Mouse (Mus musculus) lung, embryonic 15.5 days (tissue): Measurements from ENCODE around the gene Cdh23. TPM values are rescaled to one million over a fixed set of nuclear protein-coding genes. Genes with fewer than 3 reads are reported as not detected.

Experiments used
- ATAC-seq: fragments of 200-750 bp; cut with Nextera tagmentation; 2 replicates; pipeline ENCODE4 v1.8.0; 2017; ENCODE audit warnings: moderate number of reproducible peaks, borderline replicate concordance; ENCODE audit not compliant: low FRiP score, low TSS enrichment; ENCODE audit errors: extremely low read depth
- H3K27ac ChIP-seq: fragments of 300-500 bp; sonication (generic); 2 replicates; pipeline ENCODE4 v1.5.1; 2015; ENCODE audit warnings: moderate library complexity, mild to moderate bottlenecking, inconsistent platforms
- H3K27me3 ChIP-seq: fragments of 300-500 bp; sonication (generic); 2 replicates; pipeline ENCODE4 v1.6.1; 2015; ENCODE audit warnings: inconsistent platforms
- H3K36me3 ChIP-seq: fragments of 300-500 bp; sonication (generic); 2 replicates; pipeline ENCODE4 v1.6.1; 2015; ENCODE audit warnings: inconsistent platforms
- H3K4me1 ChIP-seq: fragments of 300-500 bp; sonication (generic); 2 replicates; pipeline ENCODE4 v1.6.1; 2015; ENCODE audit warnings: inconsistent platforms
- H3K4me2 ChIP-seq: fragments of 300-500 bp; sonication (generic); 2 replicates; pipeline ENCODE4 v1.6.1; 2015; ENCODE audit warnings: inconsistent platforms, mild to moderate bottlenecking, moderate library complexity
- H3K4me3 ChIP-seq: fragments of 300-500 bp; sonication (generic); 2 replicates; pipeline ENCODE4 v1.5.1; 2015; ENCODE audit warnings: mild to moderate bottlenecking, inconsistent platforms
- H3K9ac ChIP-seq: fragments of 300-500 bp; sonication (generic); 2 replicates; pipeline ENCODE4 v1.6.1; 2015; ENCODE audit warnings: inconsistent platforms
- H3K9me3 ChIP-seq: fragments of 300-500 bp; sonication (generic); 2 replicates; pipeline ENCODE4 v1.6.1; 2016; ENCODE audit warnings: inconsistent platforms
- WGBS: fragments of 180-500 bp; shearing (Covaris S2); methylation state at CpG from one replicate; pipeline ENCODE4 v1.1.7; 2015; 5-methylcytosine and 5-hydroxymethylcytosine counted together
- polyA plus RNA-seq: library from polyadenylated mRNA; unstranded; fragments of >200 nt; fragmentation: Nextera tagmentation; extraction: Ambion mirVana; gene quantifications from 2 replicates; pipeline ENCODE4 v1.2.1, GENCODE M21; 2015

Gene Cdh23
- polyA plus RNA-seq, 1 experiment from 2014 or later, result 0.69 TPM

DNA sequence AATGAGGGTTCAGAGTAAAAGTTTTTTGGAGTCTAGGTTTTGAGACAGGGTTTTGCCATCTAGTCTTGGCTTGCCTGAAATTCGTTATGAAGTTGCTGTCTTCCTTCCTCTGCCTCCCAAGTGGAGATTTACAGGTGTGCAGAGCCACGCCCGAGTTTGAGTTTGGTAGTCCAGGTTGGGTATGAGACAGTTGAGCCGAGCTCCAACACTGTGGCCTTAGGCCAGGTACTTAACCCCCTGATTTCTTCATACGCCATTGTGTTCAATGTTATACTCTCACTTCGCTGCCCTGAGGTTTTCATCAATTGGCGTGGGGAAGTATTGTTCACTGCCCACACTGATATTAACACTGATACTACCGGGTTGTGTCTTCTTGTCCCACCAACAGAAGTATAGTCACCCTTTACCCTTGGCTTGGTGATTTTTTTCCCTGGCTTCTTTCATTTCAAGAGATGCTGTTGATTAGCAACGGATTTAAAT is 414.7 kb downstream of the Cdh23 start:
- 83% methylated on average over 9 of the region's 9 CpGs for WGBS
- peaks cover 57% of the 10 kb centered on the region for H3K4me1 ChIP-seq

DNA sequence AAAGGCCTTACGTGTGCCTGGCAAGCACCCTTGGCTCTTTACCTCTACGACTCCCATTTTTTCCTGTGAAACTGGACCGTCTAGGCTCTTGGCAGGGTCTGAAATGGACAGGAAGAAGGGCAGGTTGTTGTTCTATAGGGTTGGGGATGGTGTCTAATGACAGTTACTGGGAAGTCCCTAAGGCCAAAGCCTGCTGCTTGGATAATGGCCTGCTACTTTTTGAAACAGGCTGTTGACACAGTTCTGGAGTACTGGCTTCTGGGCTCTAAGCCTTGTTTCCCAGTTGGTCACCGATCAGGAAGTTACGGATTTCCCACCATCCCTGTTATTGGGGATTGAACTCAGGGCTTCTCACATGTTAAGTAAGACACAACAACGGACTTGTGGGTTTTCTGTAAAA is 415.9 kb downstream of the Cdh23 start:
- no peak for ATAC-seq

More for the DNA sequence above, 414.7 kb downstream of the Cdh23 start:
- no peak overlapping the region for H3K4me2 ChIP-seq
- no peak overlapping the region for H3K4me3 ChIP-seq
- ATAC-seq, result no peak
- no peak overlapping the region for H3K9ac ChIP-seq
- no peaks in the 10 kb centered on the region for H3K36me3 ChIP-seq
- no peaks in the 10 kb centered on the region for H3K9me3 ChIP-seq
- H3K27me3 ChIP-seq, result no peaks in the 10 kb centered on the region; the same call in 1 of the 2 replicates
- H3K27ac ChIP-seq, result no peak overlapping the region

DNA sequence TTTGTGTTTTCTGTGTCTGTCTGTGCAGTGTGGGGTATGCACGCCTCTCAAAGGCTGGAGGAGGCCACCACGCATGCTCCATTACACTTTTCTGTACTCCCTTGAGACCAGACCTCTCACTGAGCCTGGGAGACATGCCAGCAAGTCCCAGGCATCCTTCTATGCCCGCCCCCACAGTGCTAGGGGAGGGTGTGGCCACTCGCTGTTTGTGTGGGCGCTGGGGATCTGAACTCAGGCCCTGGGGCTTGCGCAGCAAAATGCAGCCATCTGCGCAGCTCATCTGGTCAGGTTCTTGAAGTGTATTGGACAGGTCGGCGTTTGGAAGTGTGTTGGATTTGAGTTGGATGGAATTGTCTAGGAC is 416.4 kb downstream of the Cdh23 start:
- H3K27ac ChIP-seq, result no peak overlapping the region
- H3K9me3 ChIP-seq, result no peaks in the 10 kb centered on the region
- no peak overlapping the region for H3K4me2 ChIP-seq
- H3K36me3 ChIP-seq, result no peaks in the 10 kb centered on the region
- no peak overlapping the region for H3K9ac ChIP-seq
- H3K27me3 ChIP-seq, result no peaks in the 10 kb centered on the region
- no peak overlapping the region for H3K4me3 ChIP-seq
- ATAC-seq, result no peak
- WGBS, result 82% methylated on average over 9 of the region's 9 CpGs
- peaks cover 41% of the 10 kb centered on the region for H3K4me1 ChIP-seq

More for the DNA sequence above, 415.9 kb downstream of the Cdh23 start:
- H3K4me1 ChIP-seq, result peaks cover 45% of the 10 kb centered on the region
- no peak overlapping the region for H3K4me3 ChIP-seq
- H3K27me3 ChIP-seq, result no peaks in the 10 kb centered on the region
- no peaks in the 10 kb centered on the region for H3K36me3 ChIP-seq
- 88% methylated on average over 6 of the region's 6 CpGs for WGBS
- H3K9ac ChIP-seq, result no peak overlapping the region
- no peaks in the 10 kb centered on the region for H3K9me3 ChIP-seq
- H3K27ac ChIP-seq, result no peak overlapping the region
- no peak overlapping the region for H3K4me2 ChIP-seq

DNA sequence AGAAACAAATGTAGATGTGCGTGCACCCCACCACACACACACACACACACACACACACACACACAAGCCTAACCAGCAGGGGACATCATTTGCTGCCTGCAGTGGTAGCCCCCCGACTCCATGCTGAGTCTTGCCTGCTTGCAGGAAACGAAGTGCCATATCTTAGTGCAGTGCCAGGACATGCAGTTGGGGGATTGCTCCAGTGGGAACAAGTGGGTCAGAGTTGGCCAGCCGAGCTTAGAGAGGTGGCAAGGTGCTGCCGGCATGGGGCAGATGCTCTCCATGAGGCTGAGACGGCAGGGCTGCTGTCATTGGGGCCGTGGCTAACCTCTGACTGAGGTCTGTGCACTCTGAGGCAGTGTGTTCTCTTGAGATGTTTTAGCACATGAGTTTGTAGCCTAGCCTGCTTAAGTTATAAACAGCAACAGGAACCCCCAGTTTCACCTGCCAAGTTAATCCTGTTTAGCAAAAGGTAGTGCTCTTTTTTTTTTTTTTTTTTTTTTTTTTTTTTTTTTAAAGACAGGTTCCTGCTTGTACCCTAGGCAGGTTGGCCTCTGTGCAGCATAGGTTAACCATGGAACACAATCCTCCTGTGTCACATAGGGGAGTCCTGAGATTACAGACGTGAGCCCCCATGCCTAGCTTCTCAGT is 416.9 kb downstream of the Cdh23 start:
- no peak overlapping the region; the same call in 1 of the 2 replicates for H3K4me2 ChIP-seq
- ATAC-seq, result no peak
- peak overlapping the region; percentile 0; the same call in 1 of the 2 replicates for H3K4me3 ChIP-seq
- H3K9me3 ChIP-seq, result no peaks in the 10 kb centered on the region
- H3K4me1 ChIP-seq, result peaks cover 36% of the 10 kb centered on the region
- H3K27ac ChIP-seq, result no peak overlapping the region
- H3K27me3 ChIP-seq, result no peaks in the 10 kb centered on the region
- peak overlapping the region; percentile 8; the same call in 1 of the 2 replicates for H3K9ac ChIP-seq
- WGBS, result 71% methylated on average over 8 of the region's 8 CpGs
- H3K36me3 ChIP-seq, result no peaks in the 10 kb centered on the region

DNA sequence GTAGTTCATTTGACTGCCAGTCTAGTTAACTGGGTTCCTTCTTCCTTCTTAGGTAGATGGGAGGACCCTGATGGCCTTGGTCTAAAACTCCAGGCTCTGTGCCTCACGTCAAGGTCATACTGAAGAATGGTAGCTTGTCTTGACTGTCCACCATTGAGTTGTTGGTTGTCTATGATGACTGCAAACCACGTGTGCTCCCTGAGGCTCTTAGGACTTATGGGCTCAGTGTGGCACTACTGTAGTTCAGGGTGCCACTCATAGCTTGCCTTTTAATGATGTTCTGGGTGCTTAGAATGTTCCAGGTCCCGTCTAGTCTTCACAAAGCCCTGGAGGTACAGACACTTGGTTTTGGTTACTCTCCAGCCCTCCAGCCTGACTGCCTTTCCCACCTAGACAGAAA is 417.5 kb downstream of the Cdh23 start:
- Histone ChIP-seq H3K4me2 (peak overlapping the region; percentile 85; the same call in 1 of the 2 replicates), H3K9me3 (no peaks in the 10 kb centered on the region), H3K4me1 (peaks cover 33% of the 10 kb centered on the region), H3K27ac (no peak overlapping the region), H3K9ac (no peak overlapping the region), H3K36me3 (no peaks in the 10 kb centered on the region), H3K27me3 (no peaks in the 10 kb centered on the region), H3K4me3 (peak overlapping the region; percentile 81; the same call in 1 of the 2 replicates)
- 91% methylated on average over 3 of the region's 3 CpGs for WGBS
- ATAC-seq, result no peak

DNA sequence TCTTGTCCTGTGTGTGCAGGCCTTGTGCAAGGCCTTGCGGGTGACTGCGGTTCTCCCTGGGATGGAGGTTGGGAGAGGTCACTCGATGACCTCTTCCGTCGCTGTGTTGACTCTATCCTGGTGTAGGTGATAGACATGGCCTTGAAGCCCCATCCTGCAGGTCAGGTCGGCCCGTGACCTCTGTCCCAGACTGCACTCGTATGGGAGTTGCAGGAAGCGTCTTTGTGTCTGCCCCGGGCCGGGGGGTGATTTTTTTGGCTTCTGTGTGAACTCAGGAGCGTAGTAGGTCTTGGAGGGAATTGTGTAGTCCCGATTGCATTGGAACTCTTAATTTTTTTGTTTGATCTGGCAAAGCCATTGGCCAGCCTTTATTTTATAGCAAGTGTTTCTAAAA is 418.3 kb downstream of the Cdh23 start:
- Histone ChIP-seq H3K4me3 (peak overlapping the region; percentile 81), H3K36me3 (no peaks in the 10 kb centered on the region), H3K4me1 (peaks cover 36% of the 10 kb centered on the region), H3K4me2 (peak overlapping the region; percentile 85), H3K27ac (peak overlapping the region; percentile 76; the same call in 1 of the 2 replicates), H3K9me3 (no peaks in the 10 kb centered on the region), H3K27me3 (no peaks in the 10 kb centered on the region), H3K9ac (peak overlapping the region; percentile 80)
- ATAC-seq, result no peak
- WGBS, result 8% methylated on average over 13 of the region's 13 CpGs

DNA sequence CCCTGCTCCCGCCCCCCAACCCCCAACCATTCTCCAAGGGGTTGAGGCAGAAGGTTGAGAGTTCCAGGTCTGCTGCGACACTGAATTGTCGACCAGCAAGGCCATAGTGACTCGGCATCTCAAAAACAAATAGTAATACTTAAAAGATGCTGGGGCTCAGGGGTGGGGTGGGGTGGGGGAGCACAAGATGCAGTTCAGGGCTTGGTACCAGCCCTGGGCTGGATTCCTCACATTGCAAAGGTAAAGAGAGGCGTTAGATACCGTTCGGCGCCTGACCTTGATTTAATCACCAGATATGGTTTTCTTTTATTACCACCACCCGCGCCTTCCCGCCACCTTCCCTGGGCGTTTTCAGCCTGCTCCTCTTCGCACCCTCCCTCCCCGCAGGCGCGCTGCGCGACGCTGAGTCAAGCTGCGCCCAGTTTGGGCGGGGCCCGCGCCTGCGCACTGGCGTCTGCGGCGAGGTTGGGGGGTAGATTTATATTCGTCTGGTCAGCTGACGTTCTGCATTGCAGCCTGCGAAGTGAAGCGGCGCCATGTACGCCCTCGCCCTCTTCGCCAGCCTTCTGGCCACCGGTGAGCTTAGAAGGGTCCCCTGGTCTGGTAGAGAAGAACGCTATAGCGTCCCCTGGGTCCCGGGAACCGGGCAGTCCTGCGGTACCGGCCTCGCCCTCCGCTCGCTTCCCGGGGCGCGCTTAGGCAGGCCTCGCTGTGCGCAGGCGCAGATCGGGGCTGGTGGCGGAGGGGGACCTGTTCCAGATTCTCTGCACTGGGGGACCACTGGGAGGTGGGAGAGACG is 418.9 kb downstream of the Cdh23 start, which contains the start of gene Psap:
Gene Psap, plus strand, starts transcription at position 421 of the 799 bp plus-strand sequence.
- Histone ChIP-seq H3K4me3 (peak within 1 kb of the TSS; percentile 81), H3K4me2 (peak within 1 kb of the TSS; percentile 85), H3K9ac (peak within 1 kb of the TSS; percentile 80), H3K27ac (peak within 1 kb of the TSS; percentile 76), H3K9me3 (no peaks in the 10 kb centered on the region), H3K27me3 (no peaks in the 10 kb centered on the region), H3K36me3 (no peaks in the 10 kb centered on the region), H3K4me1 (peaks cover 33% of the 10 kb centered on the region)
- WGBS, result 2% methylated on average over 54 of the region's 54 CpGs
- peak; percentile 91 for ATAC-seq

DNA sequence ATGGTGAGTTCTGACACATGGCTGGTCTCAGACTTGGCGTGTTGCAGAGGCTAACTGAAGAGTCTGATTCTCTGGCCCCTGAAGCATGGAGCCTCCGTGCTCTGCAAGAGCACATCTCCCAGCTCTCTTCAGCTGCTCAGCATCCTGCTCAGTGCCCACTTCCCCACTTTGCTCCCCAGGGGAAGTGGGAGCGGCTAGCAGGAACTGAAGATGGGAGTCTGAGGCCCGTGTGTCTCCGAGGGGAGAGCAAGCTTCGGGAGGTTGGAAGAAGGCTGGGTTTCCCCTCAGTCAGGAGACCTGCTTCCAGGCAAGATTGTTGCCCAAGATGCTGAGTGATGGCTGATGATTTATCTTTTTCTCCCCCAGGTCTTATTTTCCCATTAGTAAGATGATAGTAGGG is 422.9 kb downstream of the Cdh23 start:
- Histone ChIP-seq H3K27me3 (no peaks in the 10 kb centered on the region), H3K4me2 (no peak overlapping the region), H3K36me3 (no peaks in the 10 kb centered on the region), H3K27ac (no peak overlapping the region), H3K4me3 (no peak overlapping the region), H3K4me1 (peaks cover 22% of the 10 kb centered on the region), H3K9ac (no peak overlapping the region), H3K9me3 (no peaks in the 10 kb centered on the region)
- ATAC-seq, result no peak
- 51% methylated on average over 6 of the region's 6 CpGs for WGBS

DNA sequence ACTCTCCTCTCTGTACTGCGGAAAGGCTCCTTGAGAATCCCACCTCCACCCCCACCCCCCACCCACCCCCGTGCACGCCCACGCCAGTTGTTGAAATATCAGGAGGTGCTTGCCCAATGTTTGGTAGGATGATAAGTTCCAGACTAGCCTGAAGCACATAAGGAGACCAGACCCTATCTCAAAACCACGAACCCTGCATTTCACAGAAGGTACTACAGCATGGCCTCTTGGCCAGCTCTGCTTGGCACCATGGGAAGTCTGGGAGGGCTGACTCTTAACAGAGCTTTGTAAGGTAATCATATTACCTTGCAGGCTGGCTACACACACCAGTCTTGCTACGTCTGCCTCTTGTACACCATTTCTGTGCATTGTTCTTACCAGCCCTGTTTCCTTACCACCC is 424.0 kb downstream of the Cdh23 start:
- Histone ChIP-seq H3K27me3 (no peaks in the 10 kb centered on the region), H3K36me3 (no peaks in the 10 kb centered on the region), H3K4me1 (peaks cover 16% of the 10 kb centered on the region), H3K4me3 (no peak overlapping the region), H3K9me3 (no peaks in the 10 kb centered on the region), H3K27ac (no peak overlapping the region), H3K9ac (no peak overlapping the region), H3K4me2 (no peak overlapping the region)
- 19% methylated on average over 6 of the region's 6 CpGs for WGBS
- no peak for ATAC-seq

DNA sequence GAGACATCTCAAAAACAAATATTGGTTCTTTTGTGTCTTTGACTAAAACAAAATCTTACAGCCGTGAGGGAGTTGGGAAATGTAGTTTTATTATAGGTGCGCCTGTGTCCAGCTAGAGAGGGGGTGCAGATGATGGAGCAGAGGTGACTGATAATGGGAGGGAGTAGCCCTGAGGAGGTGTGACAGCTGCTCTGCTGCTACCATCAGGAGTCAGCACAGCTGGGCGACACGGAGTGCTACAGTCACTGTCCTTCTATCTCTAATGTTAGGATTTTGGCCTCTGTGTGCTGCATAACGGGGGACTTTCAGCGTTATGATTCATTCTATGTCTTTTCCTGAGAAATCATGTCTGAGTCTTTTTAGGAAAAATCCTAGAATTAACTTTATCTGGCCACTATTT is 425.3 kb downstream of the Cdh23 start:
- Histone ChIP-seq H3K27ac (no peak overlapping the region), H3K9ac (no peak overlapping the region), H3K4me1 (peaks cover 13% of the 10 kb centered on the region), H3K4me3 (no peak overlapping the region), H3K9me3 (no peaks in the 10 kb centered on the region), H3K36me3 (no peaks in the 10 kb centered on the region), H3K4me2 (no peak overlapping the region), H3K27me3 (no peaks in the 10 kb centered on the region)
- 52% methylated on average over 6 of the region's 6 CpGs for WGBS
- ATAC-seq, result no peak

DNA sequence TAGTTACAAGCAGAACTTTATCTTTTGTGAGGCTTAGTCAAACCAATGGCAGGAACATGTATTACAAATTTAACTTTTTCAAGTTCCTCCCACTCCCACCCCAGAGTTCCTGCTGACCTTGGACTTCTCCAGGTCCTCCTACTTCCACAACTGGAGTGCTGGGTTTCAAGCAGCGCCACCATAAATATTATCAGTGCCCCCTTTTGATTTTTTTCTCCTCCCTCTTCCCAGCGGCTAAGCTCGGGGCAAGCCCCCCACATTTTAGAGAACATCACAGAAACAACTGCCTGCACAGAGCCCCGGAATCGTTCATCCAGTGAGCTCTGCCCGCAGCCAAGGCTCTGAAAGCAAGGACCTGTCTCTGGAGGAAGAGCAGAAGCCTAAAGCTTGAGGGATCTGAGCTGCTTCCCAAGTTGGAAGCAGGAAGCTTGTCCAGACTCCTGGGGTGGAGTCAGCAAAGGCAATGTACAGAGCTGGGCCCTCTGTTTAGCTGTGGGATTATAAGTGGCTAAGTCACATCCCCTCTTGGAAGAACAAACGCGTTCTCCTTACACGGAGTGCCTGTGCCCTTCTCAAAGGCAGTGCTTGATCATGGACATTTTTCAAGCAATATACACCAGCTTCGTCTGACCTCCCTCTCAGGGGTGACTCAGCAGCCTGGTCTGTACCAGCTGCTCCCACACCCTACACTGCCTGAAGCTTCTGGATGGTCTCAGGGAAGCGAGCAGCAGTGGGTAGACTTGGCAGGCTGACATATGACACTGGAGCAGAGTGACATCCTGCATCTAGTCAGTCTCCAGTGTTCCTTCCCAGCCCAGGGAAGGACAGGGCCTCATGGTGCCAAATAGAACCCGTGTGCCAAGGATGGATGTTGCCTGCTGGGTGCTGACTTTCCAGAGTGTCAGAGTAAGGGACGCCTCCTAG is 426.9 kb downstream of the Cdh23 start:
- H3K27me3 ChIP-seq, result no peaks in the 10 kb centered on the region
- no peak overlapping the region for H3K4me3 ChIP-seq
- H3K9ac ChIP-seq, result no peak overlapping the region
- H3K27ac ChIP-seq, result 0 out of 2 replicates have a peak overlapping the region, but pooled peaks have one; percentile 6
- no peak overlapping the region for H3K4me2 ChIP-seq
- 48% methylated on average over 13 of the region's 13 CpGs for WGBS
- no peaks in the 10 kb centered on the region for H3K36me3 ChIP-seq
- no peaks in the 10 kb centered on the region for H3K9me3 ChIP-seq
- no peak for ATAC-seq
- peaks cover 13% of the 10 kb centered on the region for H3K4me1 ChIP-seq
